Comparison of ENCODE assay signal across 8 mouse cellular contexts in genomic region chr6:134640485-134641475, GRCm38 (mm10). TPM values are rescaled to one million over a fixed set of nuclear protein-coding genes. Genes with fewer than 3 reads are reported as not detected.
DNase-seq lines count a peak whose midpoint lies in the region; ATAC-seq lines count a peak whose summit lies in the region.

No protein-coding gene starts in this region.

- peaks cover 3% of the 10 kb centered on the region for H3K4me1 ChIP-seq in hindbrain, embryonic 16.5 days (ENCODE audit: control insufficient read depth, insufficient read depth, low read depth, low read length)

- DNase-seq in T-cell, adult 2 months (ENCODE audit: low spot score): peak; percentile 93
- peak; percentile 91 to 94 for DNase-seq in cerebellum, postnatal 36 days
- DNase-seq in frontal cortex, postnatal 36 days (ENCODE audit: low spot score in 2 of 2): peak; percentile 88 to 94
- peak; percentile 91 to 94 for DNase-seq in left cerebral cortex, adult 18-20 months (ENCODE audit: low spot score in 2 of 2)
- DNase-seq in right cerebral cortex, adult 18-20 months: peak; percentile 96
- DNase-seq in urinary bladder, postnatal 10 days (ENCODE audit: low spot score): peak; percentile 77

- H3K4me3 ChIP-seq in hindbrain, embryonic 16.5 days (ENCODE audit: low read length): peak overlapping the region; percentile 71
- peak overlapping the region; percentile 55 for H3K4me3 ChIP-seq in macrophage (ENCODE audit: inconsistent target)

- H3K4me2 ChIP-seq in hindbrain, embryonic 16.5 days (ENCODE audit: low read length): peak overlapping the region; percentile 63

- H3K27me3 ChIP-seq in hindbrain, embryonic 16.5 days (replicated peaks; ENCODE audit: control insufficient read depth, insufficient read depth, low read length): no peaks in the 10 kb centered on the region

- ATAC-seq in hindbrain, embryonic 16.5 days: peak; percentile 99

- no peaks in the 10 kb centered on the region for H3K79me2 ChIP-seq in macrophage (ENCODE audit: inconsistent target)

- H3K9me3 ChIP-seq in hindbrain, embryonic 16.5 days (ENCODE audit: control insufficient read depth, low read length): no peaks in the 10 kb centered on the region

- peak overlapping the region; percentile 76 for H3K27ac ChIP-seq in hindbrain, embryonic 16.5 days (ENCODE audit: low read depth, low read length)
- peak overlapping the region; percentile 49 for H3K27ac ChIP-seq in macrophage

- 1% methylated on average over 56 of the region's 65 CpGs for WGBS in hindbrain, embryonic 16.5 days
- 3% methylated on average over 64 of the region's 65 CpGs for WGBS in macrophage (ENCODE audit: missing documents)

- peaks cover 8% of the 10 kb centered on the region; the same call in 1 of the 2 replicates for H3K36me3 ChIP-seq in hindbrain, embryonic 16.5 days (ENCODE audit: control insufficient read depth, insufficient read depth, low read length)
- peaks cover 10% of the 10 kb centered on the region; the same call in 1 of the 2 replicates for H3K36me3 ChIP-seq in macrophage (ENCODE audit: inconsistent target)

- peak overlapping the region; percentile 85 for H3K9ac ChIP-seq in hindbrain, embryonic 16.5 days (ENCODE audit: low read depth, low read length)

RNA-seq across cellular contexts. Expression of gene Borcs5, which starts 1.5 kb away (rescaled TPM):
- polyA plus RNA-seq in hindbrain, embryonic 16.5 days (2015; fragmentation: Nextera tagmentation; extraction: Ambion mirVana): 39.3 and 42.8 TPM in 2 replicates
- total RNA-seq in left cerebral cortex, adult 18-20 months (2021): 10 to 100 TPM; 37.3 to 38.4 TPM
- 10 to 100 TPM in 9 of 26 experiments, 1 to 10 TPM in 17; 2.7 to 24.9 (median 8.7) TPM for total RNA-seq in macrophage (2018; cell fraction: chromatin; rRNA removed)
- total RNA-seq in macrophage (2018; cell fraction: cytosol; rRNA removed): 10 to 100 TPM in 2 of 26 experiments, 1 to 10 TPM in 24; 1.8 to 11.5 (median 5.9) TPM
- total RNA-seq in macrophage (2018; cell fraction: nucleus; rRNA removed): 10 to 100 TPM in 7 of 26 experiments, 1 to 10 TPM in 19; 1.8 to 13.0 (median 6.7) TPM
- polyA plus RNA-seq in macrophage (2018): 2.5 to 6.9 TPM (median 5.1 TPM) in 3 replicates

RNA-seq across cellular contexts. Expression of gene Mansc1, which starts 8.5 kb away (rescaled TPM):
- polyA plus RNA-seq in hindbrain, embryonic 16.5 days (2015; fragmentation: Nextera tagmentation; extraction: Ambion mirVana): 1.3 and 1.7 TPM in 2 replicates
- total RNA-seq in left cerebral cortex, adult 18-20 months (2021): 10 to 100 TPM; 12.8 to 14.9 TPM
- total RNA-seq in macrophage (2018; cell fraction: chromatin; rRNA removed): under 1 TPM in 4 of 26 experiments, not detected in 22; 0.33 to 0.63 (median 0.37) TPM
- total RNA-seq in macrophage (2018; cell fraction: cytosol; rRNA removed): 1 to 10 TPM in 24 of 26 experiments, under 1 TPM in 2; 0.82 to 2.6 (median 1.7) TPM
- 1 to 10 TPM in 19 of 26 experiments, under 1 TPM in 6, not detected in 1; 0.52 to 2.7 (median 1.4) TPM for total RNA-seq in macrophage (2018; cell fraction: nucleus; rRNA removed)
- 1.2 to 2.0 TPM (median 1.2 TPM) in 3 replicates for polyA plus RNA-seq in macrophage (2018)

Comparison
In these comparisons a context has a peak if more than half of its experiments do, and no peak if none do; other contexts are left out.
1. Peak in every context shown above with its lines: DNase-seq, ATAC-seq, H3K4me3 ChIP-seq and H3K27ac ChIP-seq.